Mouse (Mus musculus) MEL (cell line): ENCODE results near the gene Acrbp. TPM values are rescaled to one million over a fixed set of nuclear protein-coding genes. Genes with fewer than 3 reads are reported as not detected.

ENCODE experiments used
- DNase-seq: peaks from one replicate; pipeline ENCODE4 v3.0.0; 2011; ENCODE audit warnings: low read depth, low spot score
- H3K27ac ChIP-seq: 2 replicates; pipeline ENCODE4 v1.5.1; 2012; ENCODE audit warnings: low read depth, mild to moderate bottlenecking, control low read depth, low read length, moderate library complexity; ENCODE audit not compliant: control insufficient read depth
- H3K27me3 ChIP-seq, 2 experiments: fragments of 150-350 bp in 1 of 2; sonication (generic) in 1 of 2; 2 replicates each; pipeline ENCODE4 v1.6.1; 2012; ENCODE audit warnings: low read length in 2 of 2, mild to moderate bottlenecking in 2 of 2, improper control_type of control experiment in 1 of 2, moderate library complexity in 1 of 2; ENCODE audit not compliant: insufficient read depth in 2 of 2, control insufficient read depth in 1 of 2
- H3K36me3 ChIP-seq, 2 experiments: 2 replicates each; pipeline ENCODE4 v1.6.1; 2012 to 2014; ENCODE audit warnings: low read length in 2 of 2, improper control_type of control experiment in 1 of 2, inconsistent platforms in 1 of 2, mild to moderate bottlenecking in 1 of 2; ENCODE audit not compliant: insufficient read depth in 2 of 2, control insufficient read depth in 1 of 2
- H3K4me1 ChIP-seq, 2 experiments: fragments of 150-350 bp in 1 of 2; sonication (generic) in 1 of 2; 2 replicates each; pipeline ENCODE4 v1.6.1; 2012; ENCODE audit warnings: low read length in 2 of 2, improper control_type of control experiment in 1 of 2, mild to moderate bottlenecking in 1 of 2; ENCODE audit not compliant: insufficient read depth in 2 of 2, control insufficient read depth in 1 of 2
- H3K4me3 ChIP-seq, 2 experiments: fragments of 150-350 bp in 1 of 2; sonication (generic) in 1 of 2; 2 replicates each; pipeline ENCODE4 v1.5.1; 2012; ENCODE audit warnings: low read depth in 2 of 2, low read length in 2 of 2, mild to moderate bottlenecking in 2 of 2, moderate library complexity in 2 of 2, control low read depth in 1 of 2, improper control_type of control experiment in 1 of 2; ENCODE audit not compliant: control insufficient read depth in 1 of 2, insufficient read depth in 1 of 2
- H3K79me2 ChIP-seq: 2 replicates; pipeline ENCODE4 v1.6.1; 2012; ENCODE audit warnings: mild to moderate bottlenecking, low read length, moderate library complexity; ENCODE audit not compliant: control insufficient read depth, poor library complexity, insufficient read depth
- H3K9ac ChIP-seq: 2 replicates; pipeline ENCODE4 v1.6.1; 2012; ENCODE audit warnings: low read depth, mild to moderate bottlenecking, control low read depth, low read length, moderate library complexity; ENCODE audit not compliant: control insufficient read depth, poor library complexity, severe bottlenecking
- H3K9me3 ChIP-seq: fragments of 150-350 bp; sonication (generic); replicated peaks from 2 replicates; pipeline ENCODE4 v1.6.1; 2012; ENCODE audit warnings: mild to moderate bottlenecking, low read length, improper control_type of control experiment, moderate library complexity; ENCODE audit not compliant: insufficient read depth
- CHD1 ChIP-seq: IDR thresholded peaks from 2 replicates; pipeline ENCODE4 v1.6.1; 2012; ENCODE audit warnings: low read depth, mild to moderate bottlenecking, inconsistent platforms, low read length, improper control_type of control experiment
- CHD2 ChIP-seq: IDR thresholded peaks from 2 replicates; pipeline ENCODE4 v1.6.1; 2011; ENCODE audit warnings: low read length, improper control_type of control experiment
- ELF1 ChIP-seq: IDR thresholded peaks from 2 replicates; pipeline ENCODE4 v1.6.1; 2014; ENCODE audit warnings: low read depth, mild to moderate bottlenecking, inconsistent platforms, low read length, improper control_type of control experiment, moderate library complexity
- ETS1 ChIP-seq: IDR thresholded peaks from 2 replicates; pipeline ENCODE4 v1.6.1; 2012; ENCODE audit warnings: low read depth, mild to moderate bottlenecking, inconsistent platforms, low read length, improper control_type of control experiment, moderate library complexity
- GABPA ChIP-seq: IDR thresholded peaks from 2 replicates; pipeline ENCODE4 v1.6.1; 2012; ENCODE audit warnings: low read depth, mild to moderate bottlenecking, inconsistent platforms, low read length, improper control_type of control experiment, moderate library complexity
- GATA1 ChIP-seq: IDR thresholded peaks from 2 replicates; pipeline ENCODE4 v1.6.1; 2011; ENCODE audit warnings: low read depth, low read length, improper control_type of control experiment
- HCFC1 ChIP-seq: IDR thresholded peaks from 2 replicates; pipeline ENCODE4 v1.6.1; 2012; ENCODE audit warnings: low read depth, mild to moderate bottlenecking, inconsistent platforms, low read length, improper control_type of control experiment, moderate library complexity
- JUND ChIP-seq: IDR thresholded peaks from 2 replicates; pipeline ENCODE4 v1.6.1; 2011; ENCODE audit warnings: low read depth, mild to moderate bottlenecking, improper control_type of control experiment, low read length
- MAFK ChIP-seq: IDR thresholded peaks from 2 replicates; pipeline ENCODE4 v1.6.1; 2011; ENCODE audit warnings: low read depth, mild to moderate bottlenecking, low read length, improper control_type of control experiment, borderline replicate concordance
- MAZ ChIP-seq: IDR thresholded peaks from 2 replicates; pipeline ENCODE4 v1.6.1; 2012; ENCODE audit warnings: low read depth, mild to moderate bottlenecking, inconsistent platforms, low read length, improper control_type of control experiment
- MXI1 ChIP-seq: IDR thresholded peaks from 2 replicates; pipeline ENCODE4 v1.6.1; 2011; ENCODE audit warnings: mild to moderate bottlenecking, low read depth, low read length, improper control_type of control experiment
- NELFE ChIP-seq: IDR thresholded peaks from 2 replicates; pipeline ENCODE4 v1.6.1; 2011; ENCODE audit warnings: low read depth, low read length, improper control_type of control experiment
- POLR2A ChIP-seq, 2 experiments: IDR thresholded peaks; 2 replicates each; pipeline ENCODE4 v1.6.1; 2011 to 2012; ENCODE audit warnings: low read length in 2 of 2, mild to moderate bottlenecking in 2 of 2, control low read depth in 1 of 2, improper control_type of control experiment in 1 of 2, low read depth in 1 of 2, moderate library complexity in 1 of 2; ENCODE audit not compliant: control insufficient read depth in 1 of 2, insufficient read depth in 1 of 2, poor library complexity in 1 of 2
- RCOR1 ChIP-seq: IDR thresholded peaks from 2 replicates; pipeline ENCODE4 v1.6.1; 2012; ENCODE audit warnings: low read depth, mild to moderate bottlenecking, inconsistent platforms, low read length, improper control_type of control experiment
- SIN3A ChIP-seq: IDR thresholded peaks from 2 replicates; pipeline ENCODE4 v1.6.1; 2012; ENCODE audit warnings: low read length, improper control_type of control experiment, inconsistent platforms
- TCF12 ChIP-seq: IDR thresholded peaks from 2 replicates; pipeline ENCODE4 v1.6.1; 2014; ENCODE audit warnings: low read depth, mild to moderate bottlenecking, inconsistent platforms, low read length, improper control_type of control experiment, moderate library complexity
- UBTF ChIP-seq: IDR thresholded peaks from 2 replicates; pipeline ENCODE4 v1.6.1; 2012; ENCODE audit warnings: low read depth, mild to moderate bottlenecking, inconsistent platforms, low read length, improper control_type of control experiment, moderate library complexity, borderline replicate concordance; ENCODE audit not compliant: insufficient read depth
- USF2 ChIP-seq, 2 experiments: IDR thresholded peaks; 2 replicates each; pipeline ENCODE4 v1.6.1; 2011 to 2012; ENCODE audit warnings: improper control_type of control experiment in 2 of 2, low read length in 2 of 2, borderline replicate concordance in 1 of 2, inconsistent platforms in 1 of 2, low read depth in 1 of 2, mild to moderate bottlenecking in 1 of 2; ENCODE audit not compliant: insufficient read depth in 1 of 2
- ZC3H11A ChIP-seq: IDR thresholded peaks from 2 replicates; pipeline ENCODE4 v1.6.1; 2012; ENCODE audit warnings: low read depth, mild to moderate bottlenecking, inconsistent platforms, low read length, improper control_type of control experiment
- ZKSCAN1 ChIP-seq: IDR thresholded peaks from 2 replicates; pipeline ENCODE4 v1.6.1; 2012; ENCODE audit warnings: low read depth, mild to moderate bottlenecking, inconsistent platforms, low read length, improper control_type of control experiment, moderate library complexity
- ZNF384 ChIP-seq: IDR thresholded peaks from 2 replicates; pipeline ENCODE4 v1.6.1; 2012; ENCODE audit warnings: low read depth, mild to moderate bottlenecking, inconsistent platforms, low read length, improper control_type of control experiment
- polyA plus RNA-seq, 2 experiments: library from polyadenylated mRNA; stranded (reverse) in 1 of 2; unstranded in 1 of 2; fragments of >175 nt in 1 of 2; fragments of >200 nt in 1 of 2; gene quantifications; 2 replicates each; pipeline versions ENCODE4 v1.2.1 to v1.2.4; 2012; ENCODE audit warnings: low replicate concordance in 2 of 2, low read depth in 1 of 2; ENCODE audit not compliant: insufficient read length in 2 of 2, insufficient read depth in 1 of 2, missing spikeins in 1 of 2
- total RNA-seq: library from RNA; depleted of rRNA; stranded (reverse); fragments of 300-350 nt; gene quantifications from 2 replicates; pipeline ENCODE4 v1.2.3, GENCODE M21; 2012

The Acrbp gene
- total and polyA plus RNA-seq, 3 experiments, result 3.3 to 5.3 TPM; not detected in 1

DNA sequence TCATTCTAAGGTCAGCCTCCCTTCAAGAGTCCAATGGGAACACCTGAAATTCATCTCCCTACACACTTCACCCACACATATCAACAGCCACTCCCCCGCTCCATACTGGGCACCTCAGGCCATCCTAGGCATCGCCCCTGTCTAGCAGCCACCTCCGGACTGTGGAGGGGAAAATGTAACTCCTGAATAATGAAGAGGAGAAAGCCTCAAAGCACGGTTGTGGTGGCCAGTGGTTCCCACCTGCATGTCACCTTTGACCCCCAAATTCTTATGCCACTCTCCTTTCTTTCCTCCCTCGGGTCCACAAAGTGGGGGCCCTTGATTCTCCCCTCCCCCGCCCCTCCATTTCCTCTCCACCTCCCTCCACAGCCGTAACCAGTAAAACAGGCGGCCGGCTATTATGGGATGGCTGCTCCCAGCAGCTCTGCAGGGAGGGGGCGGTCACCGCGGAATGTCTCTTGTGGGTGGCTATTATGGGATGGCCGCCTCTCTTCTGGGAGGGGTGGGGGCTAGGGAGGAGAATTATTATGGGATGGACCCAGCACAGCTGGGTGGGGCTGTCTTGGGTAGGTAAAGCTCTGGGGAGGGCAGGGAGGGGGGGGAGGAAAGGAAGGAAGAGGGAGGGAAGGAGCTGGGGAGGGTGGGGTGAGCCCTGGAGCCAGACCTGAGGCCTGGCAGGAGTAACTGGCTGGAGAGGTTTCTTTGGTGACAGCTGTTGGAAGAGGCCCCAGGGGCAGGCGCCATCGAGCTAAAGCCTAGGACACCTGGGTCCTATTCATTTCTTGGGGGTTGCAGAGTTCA is 40.2 kb downstream of the Acrbp start:
- H3K27me3 ChIP-seq, result no peaks in the 10 kb centered on the region
- H3K9me3 ChIP-seq, result no peaks in the 10 kb centered on the region
- peaks cover 5 to 15% of the 10 kb centered on the region in 2 experiments for H3K4me1 ChIP-seq
- peak overlapping the region; percentile 80 for H3K27ac ChIP-seq
- H3K9ac ChIP-seq, result peak overlapping the region; percentile 70
- DNase-seq, result peak; percentile 93
- TF ChIP-seq NELFE (peak; percentile 7; the same call in 1 of the 2 replicates), SIN3A (peak; percentile 14), ZC3H11A (0 out of 2 replicates have a peak, but pooled peaks have one; percentile 2), GABPA (no peak), GATA1 (no peak), MXI1 (0 out of 2 replicates have a peak, but pooled peaks have one; percentile 11), TCF12 (peak; percentile 26; the same call in 1 of the 2 replicates), JUND (no peak), MAZ (peak; percentile 99), ETS1 (peak; percentile 78), ZNF384 (no peak), USF2 (IDR thresholded peaks at IDR 0.05; ENCODE audit: borderline replicate concordance in 1 of 2, insufficient read depth in 1 of 2, low read depth in 1 of 2, low read length in 2 of 2) (no peak), HCFC1 (peak; percentile 73), ELF1 (peak; percentile 18; the same call in 1 of the 2 replicates), RCOR1 (no peak; the same call in 1 of the 2 replicates), ZKSCAN1 (no peak), UBTF (no peak), CHD1 (no peak), MAFK (no peak), POLR2A (IDR thresholded peaks at IDR 0.05; ENCODE audit: control insufficient read depth in 1 of 2, insufficient read depth in 1 of 2, low read depth in 1 of 2, low read length in 2 of 2, poor library complexity in 1 of 2) (peak; percentile 20 to 30; a peak in 1 of 4 replicates), CHD2 (no peak)
- H3K36me3 ChIP-seq, result peaks cover 0 to 12% of the 10 kb centered on the region in 2 experiments; a peak in 2 of 4 replicates
- peak overlapping the region; percentile 37 to 54 for H3K4me3 ChIP-seq
- H3K79me2 ChIP-seq, result no peaks in the 10 kb centered on the region; the same call in 1 of the 2 replicates
